Mouse (Mus musculus) hindbrain, embryonic 11.5 days (tissue): Measurements from ENCODE around the gene Wfdc3. TPM values are rescaled to one million over a fixed set of nuclear protein-coding genes. Genes with fewer than 3 reads are reported as not detected.

ENCODE experiments used
- polyA plus RNA-seq: library from polyadenylated mRNA; unstranded; fragments of >200 nt; fragmentation: Nextera tagmentation; extraction: Ambion mirVana; gene quantifications from 2 replicates; pipeline ENCODE4 v1.2.1, GENCODE M21; 2014

Gene Wfdc3
- polyA plus RNA-seq, 1 experiment from 2014 or later, result 1.0 TPM

Other genes with a start within 250 kb of the Wfdc3 start
- gene Pigt, start 248.4 kb downstream of the Wfdc3 start, polyA plus RNA-seq, result 47.9 and 56.8 TPM in 2 replicates
- 22.9 TPM in 2 replicates for gene Wfdc2, start 183.5 kb downstream of the Wfdc3 start, polyA plus RNA-seq
- not detected in 2 replicates for gene Spint3, start 172.5 kb downstream of the Wfdc3 start, polyA plus RNA-seq
- not detected in 2 replicates for gene Wfdc6a, start 160.5 kb downstream of the Wfdc3 start, polyA plus RNA-seq
- not detected in 2 replicates for gene Eppin, start 152.3 kb downstream of the Wfdc3 start, polyA plus RNA-seq
- gene Wfdc6b, start 132.4 kb downstream of the Wfdc3 start, polyA plus RNA-seq, result not detected in 2 replicates
- not detected in 2 replicates for gene Wfdc8, start 132.3 kb downstream of the Wfdc3 start, polyA plus RNA-seq
- gene Wfdc16, start 107.1 kb downstream of the Wfdc3 start, polyA plus RNA-seq, result not detected in 2 replicates
- gene Wfdc10, start 89.9 kb downstream of the Wfdc3 start, polyA plus RNA-seq, result not detected in 2 replicates
- not detected in 2 replicates for gene Wfdc9, start 89.3 kb downstream of the Wfdc3 start, polyA plus RNA-seq
- gene Wfdc11, start 71.8 kb downstream of the Wfdc3 start, polyA plus RNA-seq, result not detected in 2 replicates
- gene Wfdc13, start 60.8 kb downstream of the Wfdc3 start, polyA plus RNA-seq, result 0.24 TPM in 1 of 2 replicates, not detected in the other
- not detected in 2 replicates for gene Spint4, start 47.4 kb downstream of the Wfdc3 start, polyA plus RNA-seq
- not detected in 2 replicates for gene Spint5, start 30.6 kb downstream of the Wfdc3 start, polyA plus RNA-seq
- gene Dnttip1, start 52 bp upstream of the Wfdc3 start, polyA plus RNA-seq, result 79.4 and 81.5 TPM in 2 replicates
- gene Ube2c, start 24.0 kb upstream of the Wfdc3 start, polyA plus RNA-seq, result 498 and 520 TPM in 2 replicates
- gene Tnnc2, start 34.0 kb upstream of the Wfdc3 start, polyA plus RNA-seq, result 4.8 and 7.1 TPM in 2 replicates
- 8.6 and 11.6 TPM in 2 replicates for gene Snx21, start 39.9 kb upstream of the Wfdc3 start, polyA plus RNA-seq
- gene Acot8, start 59.0 kb upstream of the Wfdc3 start, polyA plus RNA-seq, result 11.9 and 12.8 TPM in 2 replicates
- gene Zswim3, start 59.2 kb upstream of the Wfdc3 start, polyA plus RNA-seq, result 13.3 and 13.7 TPM in 2 replicates
- 22.9 and 23.0 TPM in 2 replicates for gene Zswim1, start 76.8 kb upstream of the Wfdc3 start, polyA plus RNA-seq
- not detected in 2 replicates for gene Spata25, start 82.6 kb upstream of the Wfdc3 start, polyA plus RNA-seq
- gene Ctsa, start 86.9 kb upstream of the Wfdc3 start, polyA plus RNA-seq, result 85.7 and 92.0 TPM in 2 replicates
- gene Neurl2, start 87.5 kb upstream of the Wfdc3 start, polyA plus RNA-seq, result 3.0 and 4.4 TPM in 2 replicates
- 62.2 and 67.6 TPM in 2 replicates for gene Pltp, start 111.8 kb upstream of the Wfdc3 start, polyA plus RNA-seq
- 58.1 and 60.0 TPM in 2 replicates for gene Pcif1, start 133.4 kb upstream of the Wfdc3 start, polyA plus RNA-seq
- 8.6 and 8.8 TPM in 2 replicates for gene Zfp335, start 165.8 kb upstream of the Wfdc3 start, polyA plus RNA-seq
- 1.3 TPM in 2 replicates for gene Mmp9, start 194.8 kb upstream of the Wfdc3 start, polyA plus RNA-seq
- 7.4 and 7.5 TPM in 2 replicates for gene Slc12a5, start 214.9 kb upstream of the Wfdc3 start, polyA plus RNA-seq